Mouse (Mus musculus): ENCODE measurements around the gene Ahsa1.

GRCm38 (mm10) chr12:87279879-87280278 is 13.6 kb downstream of the Ahsa1 start:
- TF ChIP-seq CTCF (IDR thresholded peaks at IDR 0.05) (peak; percentile 71), EP300 (IDR thresholded peaks at IDR 0.05) (no peak)
